Mouse (Mus musculus) limb, embryonic 14.5 days (tissue): ENCODE results near the gene Lgi1. TPM values are rescaled to one million over a fixed set of nuclear protein-coding genes. Genes with fewer than 3 reads are reported as not detected.

ENCODE experiments used
- ATAC-seq: fragments of 200-750 bp; cut with Nextera tagmentation; 2 replicates; pipeline ENCODE4 v1.8.0; 2017; ENCODE audit warnings: low read depth, moderate number of reproducible peaks, moderate TSS enrichment; ENCODE audit not compliant: low FRiP score
- DNase-seq: peaks from one replicate; pipeline ENCODE4 v3.0.0-alpha.2; 2015; ENCODE audit warnings: low spot score
- H3K27ac ChIP-seq: fragments of 300-500 bp; sonication (generic); replicated peaks from 2 replicates; pipeline ENCODE4 v1.5.1; 2014; ENCODE audit warnings: low read depth, mild to moderate bottlenecking, low read length, moderate library complexity, mixed read lengths
- H3K27me3 ChIP-seq: fragments of 300-500 bp; sonication (generic); 2 replicates; pipeline ENCODE4 v1.6.1; 2014; ENCODE audit warnings: low read length, mixed read lengths; ENCODE audit not compliant: control insufficient read depth, insufficient read depth
- H3K36me3 ChIP-seq: fragments of 300-500 bp; sonication (generic); 2 replicates; pipeline ENCODE4 v1.6.1; 2014; ENCODE audit warnings: mild to moderate bottlenecking, low read length, moderate library complexity, mixed read lengths; ENCODE audit not compliant: control insufficient read depth, insufficient read depth
- H3K4me1 ChIP-seq: fragments of 300-500 bp; sonication (generic); 2 replicates; pipeline ENCODE4 v1.6.1; 2014; ENCODE audit warnings: antibody characterized with exemption, low read length, mixed read lengths; ENCODE audit not compliant: control insufficient read depth, insufficient read depth
- H3K4me2 ChIP-seq: fragments of 300-500 bp; sonication (generic); replicated peaks from 2 replicates; pipeline ENCODE4 v1.6.1; 2014; ENCODE audit warnings: low read depth, mild to moderate bottlenecking, low read length, moderate library complexity; ENCODE audit not compliant: severe bottlenecking
- H3K4me3 ChIP-seq: fragments of 300-500 bp; sonication (generic); replicated peaks from 2 replicates; pipeline ENCODE4 v1.5.1; 2014; ENCODE audit warnings: low read length
- H3K9ac ChIP-seq: fragments of 300-500 bp; sonication (generic); 2 replicates; pipeline ENCODE4 v1.6.1; 2014; ENCODE audit warnings: mild to moderate bottlenecking, low read depth, low read length, moderate library complexity; ENCODE audit not compliant: severe bottlenecking
- H3K9me3 ChIP-seq: fragments of 300-500 bp; sonication (generic); 2 replicates; pipeline ENCODE4 v1.6.1; 2016; ENCODE audit warnings: low read length; ENCODE audit not compliant: control insufficient read depth
- POLR2A ChIP-seq: fragments of 200-500 bp; IDR thresholded peaks from 2 replicates; pipeline ENCODE4 v1.8.0; 2012; ENCODE audit warnings: inconsistent platforms, mild to moderate bottlenecking, moderate library complexity, borderline replicate concordance; ENCODE audit not compliant: insufficient read depth, insufficient read length; ENCODE audit errors: extremely low read depth
- WGBS: fragments of 180-500 bp; shearing (Covaris S2); extraction: QIAGEN DNeasy Blood & Tissue Kit; methylation state at CpG from one replicate; pipeline ENCODE4 v1.1.7; 2014; 5-methylcytosine and 5-hydroxymethylcytosine counted together
- polyA plus RNA-seq, 2 experiments: library from polyadenylated mRNA; depleted of rRNA in 1 of 2; stranded (reverse) in 1 of 2; unstranded in 1 of 2; fragments of >200 nt; fragmentation: Nextera tagmentation in 1 of 2; extraction: Ambion mirVana in 1 of 2; gene quantifications; 2 replicates each; pipeline versions ENCODE4 v1.2.1 to v1.2.3; 2012 to 2014

The Lgi1 gene
- polyA plus RNA-seq, 2 experiments = 2.3 to 3.3 TPM

DNA sequence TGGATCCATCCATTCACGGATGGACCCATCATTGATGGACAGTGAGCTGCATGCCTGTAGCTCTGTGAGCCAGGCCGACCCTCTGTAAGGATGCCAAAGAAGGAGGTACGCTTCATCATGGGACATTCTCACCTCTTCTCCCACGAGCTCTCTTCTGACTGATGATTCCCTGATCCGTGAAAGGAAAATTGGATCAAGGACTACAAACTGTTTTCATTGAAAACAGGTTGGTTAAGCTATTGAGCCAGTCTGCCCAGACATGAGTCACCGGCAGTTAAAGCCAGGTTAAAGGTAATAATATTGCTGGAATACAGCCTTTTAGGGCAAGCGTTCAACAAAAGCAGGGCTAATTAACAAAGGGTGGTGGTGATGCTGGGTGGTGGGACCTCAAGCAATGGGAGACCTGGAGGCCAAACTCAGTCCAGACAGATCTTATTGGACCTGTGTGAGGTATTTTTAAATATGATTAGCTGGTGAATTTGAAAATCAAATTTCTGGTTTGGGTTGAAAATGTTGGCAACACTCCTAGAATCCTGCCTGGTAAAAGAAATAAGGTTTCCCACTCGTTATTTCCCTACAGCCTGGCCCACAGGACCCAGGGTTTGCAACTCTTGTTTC lies 92.0 kb downstream of the Lgi1 start:
- no peak overlapping the region; the same call in 1 of the 2 replicates for H3K27ac ChIP-seq
- H3K4me1 ChIP-seq = peaks cover 15% of the 10 kb centered on the region
- H3K36me3 ChIP-seq = no peaks in the 10 kb centered on the region
- no peaks in the 10 kb centered on the region for H3K27me3 ChIP-seq
- TF ChIP-seq POLR2A = no peak
- H3K9me3 ChIP-seq = no peaks in the 10 kb centered on the region
- no peak overlapping the region for H3K4me3 ChIP-seq
- H3K4me2 ChIP-seq = no peak overlapping the region
- ATAC-seq (peak; percentile 53; the same call in 1 of the 2 replicates), DNase-seq (peak; percentile 81)
- no peak overlapping the region for H3K9ac ChIP-seq
- 34% methylated on average over 8 of the region's 8 CpGs for WGBS

DNA sequence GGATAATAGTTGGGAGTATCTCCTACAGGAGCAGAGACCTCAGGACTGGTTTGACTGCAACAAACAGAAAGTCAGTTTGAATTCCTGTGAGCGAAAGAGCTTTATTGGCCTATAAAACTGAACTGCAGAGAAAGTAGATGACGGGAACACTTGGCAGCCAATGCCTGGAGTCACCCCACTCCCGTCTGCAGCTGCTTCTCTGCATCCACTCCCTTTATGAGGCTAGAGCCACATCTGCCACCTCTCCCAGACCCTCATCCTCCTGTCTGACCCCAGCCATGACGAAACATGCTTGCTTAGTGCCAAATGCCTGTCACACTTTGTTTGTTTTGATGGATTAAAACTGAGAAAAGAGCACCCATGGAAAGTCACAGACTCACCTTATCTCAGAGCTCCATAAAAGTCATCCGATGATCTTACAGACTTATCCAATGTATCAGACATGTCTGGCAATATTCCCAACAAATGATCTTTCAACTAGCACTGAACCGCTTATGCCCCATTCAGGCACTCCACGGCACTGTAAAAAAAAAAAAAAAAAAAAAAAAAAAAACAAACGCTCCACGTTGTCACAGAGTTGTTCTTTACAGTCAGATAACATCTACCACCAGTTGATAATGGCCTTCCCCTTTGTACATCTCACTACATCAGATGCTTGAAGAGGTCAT lies 93.8 kb downstream of the Lgi1 start:
- Histone ChIP-seq H3K27me3 (no peaks in the 10 kb centered on the region), H3K27ac (no peak overlapping the region), H3K4me2 (no peak overlapping the region), H3K4me3 (no peak overlapping the region), H3K36me3 (no peaks in the 10 kb centered on the region), H3K9me3 (no peaks in the 10 kb centered on the region), H3K4me1 (peaks cover 15% of the 10 kb centered on the region), H3K9ac (no peak overlapping the region)
- no peak for TF ChIP-seq POLR2A
- 19% methylated on average over 9 of the region's 9 CpGs for WGBS
- DNase-seq = peak; percentile 90
- ATAC-seq = peak; percentile 81

DNA sequence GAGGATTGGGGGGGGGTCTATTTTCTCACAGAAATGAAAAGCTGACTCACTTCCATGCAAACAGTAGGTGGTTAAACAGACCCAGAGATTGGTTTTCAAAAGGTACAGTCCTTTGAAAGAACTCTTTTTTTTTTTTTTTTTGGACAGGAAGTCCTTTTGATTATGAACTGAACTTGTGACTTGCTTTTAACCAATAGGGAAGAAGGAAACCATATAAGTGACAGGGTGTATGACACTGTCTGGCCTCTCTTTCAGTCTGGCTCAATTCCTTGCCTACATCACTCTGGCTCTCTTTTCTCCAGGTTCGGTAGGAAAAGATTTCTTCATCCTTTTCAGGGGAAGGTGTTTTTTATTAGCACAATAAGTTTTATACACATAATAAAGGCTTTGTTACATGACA lies 95.0 kb downstream of the Lgi1 start:
- Histone ChIP-seq H3K4me2 (no peak overlapping the region), H3K4me3 (no peak overlapping the region), H3K27ac (no peak overlapping the region), H3K9ac (no peak overlapping the region), H3K9me3 (no peaks in the 10 kb centered on the region), H3K4me1 (peaks cover 15% of the 10 kb centered on the region), H3K27me3 (no peaks in the 10 kb centered on the region), H3K36me3 (no peaks in the 10 kb centered on the region)
- DNase-seq (no peak), ATAC-seq (no peak)
- no peak for TF ChIP-seq POLR2A
- 65% methylated on average over 1 of the region's 1 CpGs for WGBS

Other genes with a start within 250 kb of the Lgi1 start
- 32.8 and 35.9 TPM in 2 replicates for gene Myof, start 221.0 kb upstream of the Lgi1 start, polyA plus RNA-seq (2012; rRNA removed)
- 19.7 and 21.8 TPM in 2 replicates for gene Myof, start 221.0 kb upstream of the Lgi1 start, polyA plus RNA-seq (2014; fragmentation: Nextera tagmentation; extraction: Ambion mirVana)
- gene Cep55, start 209.5 kb upstream of the Lgi1 start, polyA plus RNA-seq (2012; rRNA removed) = 17.0 and 22.0 TPM in 2 replicates
- 20.3 and 21.0 TPM in 2 replicates for gene Cep55, start 209.5 kb upstream of the Lgi1 start, polyA plus RNA-seq (2014; fragmentation: Nextera tagmentation; extraction: Ambion mirVana)
- 0.44 and 0.55 TPM in 2 replicates for gene Ffar4, start 167.5 kb upstream of the Lgi1 start, polyA plus RNA-seq (2012; rRNA removed)
- 0.22 TPM in 1 of 2 replicates, not detected in the other for gene Ffar4, start 167.5 kb upstream of the Lgi1 start, polyA plus RNA-seq (2014; fragmentation: Nextera tagmentation; extraction: Ambion mirVana)
- gene Rbp4, start 139.3 kb upstream of the Lgi1 start, polyA plus RNA-seq (2012; rRNA removed) = 20.1 and 20.5 TPM in 2 replicates
- gene Rbp4, start 139.3 kb upstream of the Lgi1 start, polyA plus RNA-seq (2014; fragmentation: Nextera tagmentation; extraction: Ambion mirVana) = 16.0 and 18.0 TPM in 2 replicates
- 0.04 TPM in 1 of 2 replicates, not detected in the other for gene Pde6c, start 131.8 kb upstream of the Lgi1 start, polyA plus RNA-seq (2012; rRNA removed)
- not detected in 2 replicates for gene Pde6c, start 131.8 kb upstream of the Lgi1 start, polyA plus RNA-seq (2014; fragmentation: Nextera tagmentation; extraction: Ambion mirVana)
- 16.7 and 30.9 TPM in 2 replicates for gene Fra10ac1, start 40.4 kb upstream of the Lgi1 start, polyA plus RNA-seq (2012; rRNA removed)
- 32.4 and 33.6 TPM in 2 replicates for gene Fra10ac1, start 40.4 kb upstream of the Lgi1 start, polyA plus RNA-seq (2014; fragmentation: Nextera tagmentation; extraction: Ambion mirVana)
- 3.8 and 4.2 TPM in 2 replicates for gene Slc35g1, start 131.4 kb downstream of the Lgi1 start, polyA plus RNA-seq (2012; rRNA removed)
- gene Slc35g1, start 131.4 kb downstream of the Lgi1 start, polyA plus RNA-seq (2014; fragmentation: Nextera tagmentation; extraction: Ambion mirVana) = 2.6 and 3.1 TPM in 2 replicates
- gene Plce1, start 216.6 kb downstream of the Lgi1 start, polyA plus RNA-seq (2012; rRNA removed) = 10.8 and 12.6 TPM in 2 replicates
- 13.3 and 13.4 TPM in 2 replicates for gene Plce1, start 216.6 kb downstream of the Lgi1 start, polyA plus RNA-seq (2014; fragmentation: Nextera tagmentation; extraction: Ambion mirVana)